Mouse (Mus musculus) MEL (cell line): ENCODE data around the gene Kncn. TPM values are rescaled to one million over a fixed set of nuclear protein-coding genes. Genes with fewer than 3 reads are reported as not detected.

ENCODE experiments used
- DNase-seq: peaks from one replicate; pipeline ENCODE4 v3.0.0; 2011; ENCODE audit warnings: low read depth, low spot score
- H3K27ac ChIP-seq: 2 replicates; pipeline ENCODE4 v1.5.1; 2012; ENCODE audit warnings: low read depth, mild to moderate bottlenecking, control low read depth, low read length, moderate library complexity; ENCODE audit not compliant: control insufficient read depth
- H3K27me3 ChIP-seq, 2 experiments: fragments of 150-350 bp in 1 of 2; sonication (generic) in 1 of 2; 2 replicates each; pipeline ENCODE4 v1.6.1; 2012; ENCODE audit warnings: low read length in 2 of 2, mild to moderate bottlenecking in 2 of 2, improper control_type of control experiment in 1 of 2, moderate library complexity in 1 of 2; ENCODE audit not compliant: insufficient read depth in 2 of 2, control insufficient read depth in 1 of 2
- H3K36me3 ChIP-seq, 2 experiments: 2 replicates each; pipeline ENCODE4 v1.6.1; 2012 to 2014; ENCODE audit warnings: low read length in 2 of 2, improper control_type of control experiment in 1 of 2, inconsistent platforms in 1 of 2, mild to moderate bottlenecking in 1 of 2; ENCODE audit not compliant: insufficient read depth in 2 of 2, control insufficient read depth in 1 of 2
- H3K4me1 ChIP-seq, 2 experiments: fragments of 150-350 bp in 1 of 2; sonication (generic) in 1 of 2; 2 replicates each; pipeline ENCODE4 v1.6.1; 2012; ENCODE audit warnings: low read length in 2 of 2, improper control_type of control experiment in 1 of 2, mild to moderate bottlenecking in 1 of 2; ENCODE audit not compliant: insufficient read depth in 2 of 2, control insufficient read depth in 1 of 2
- H3K4me3 ChIP-seq, 2 experiments: fragments of 150-350 bp in 1 of 2; sonication (generic) in 1 of 2; 2 replicates each; pipeline ENCODE4 v1.5.1; 2012; ENCODE audit warnings: low read depth in 2 of 2, low read length in 2 of 2, mild to moderate bottlenecking in 2 of 2, moderate library complexity in 2 of 2, control low read depth in 1 of 2, improper control_type of control experiment in 1 of 2; ENCODE audit not compliant: control insufficient read depth in 1 of 2, insufficient read depth in 1 of 2
- H3K79me2 ChIP-seq: 2 replicates; pipeline ENCODE4 v1.6.1; 2012; ENCODE audit warnings: mild to moderate bottlenecking, low read length, moderate library complexity; ENCODE audit not compliant: control insufficient read depth, poor library complexity, insufficient read depth
- H3K9ac ChIP-seq: 2 replicates; pipeline ENCODE4 v1.6.1; 2012; ENCODE audit warnings: low read depth, mild to moderate bottlenecking, control low read depth, low read length, moderate library complexity; ENCODE audit not compliant: control insufficient read depth, poor library complexity, severe bottlenecking
- H3K9me3 ChIP-seq: fragments of 150-350 bp; sonication (generic); replicated peaks from 2 replicates; pipeline ENCODE4 v1.6.1; 2012; ENCODE audit warnings: mild to moderate bottlenecking, low read length, improper control_type of control experiment, moderate library complexity; ENCODE audit not compliant: insufficient read depth
- E2F4 ChIP-seq: IDR thresholded peaks from 2 replicates; pipeline ENCODE4 v1.6.1; 2011; ENCODE audit warnings: low read depth, low read length, improper control_type of control experiment, borderline replicate concordance
- ELF1 ChIP-seq: IDR thresholded peaks from 2 replicates; pipeline ENCODE4 v1.6.1; 2014; ENCODE audit warnings: low read depth, mild to moderate bottlenecking, inconsistent platforms, low read length, improper control_type of control experiment, moderate library complexity
- EP300 ChIP-seq, 2 experiments: IDR thresholded peaks; 2 replicates each; pipeline ENCODE4 v1.6.1; 2011; ENCODE audit warnings: improper control_type of control experiment in 2 of 2, low read length in 2 of 2, low read depth in 1 of 2, mild to moderate bottlenecking in 1 of 2
- ETS1 ChIP-seq: IDR thresholded peaks from 2 replicates; pipeline ENCODE4 v1.6.1; 2012; ENCODE audit warnings: low read depth, mild to moderate bottlenecking, inconsistent platforms, low read length, improper control_type of control experiment, moderate library complexity
- GABPA ChIP-seq: IDR thresholded peaks from 2 replicates; pipeline ENCODE4 v1.6.1; 2012; ENCODE audit warnings: low read depth, mild to moderate bottlenecking, inconsistent platforms, low read length, improper control_type of control experiment, moderate library complexity
- GATA1 ChIP-seq: IDR thresholded peaks from 2 replicates; pipeline ENCODE4 v1.6.1; 2011; ENCODE audit warnings: low read depth, low read length, improper control_type of control experiment
- MAX ChIP-seq: IDR thresholded peaks from 2 replicates; pipeline ENCODE4 v1.6.1; 2011; ENCODE audit warnings: low read length, improper control_type of control experiment
- MEF2A ChIP-seq: IDR thresholded peaks from 2 replicates; pipeline ENCODE4 v1.6.1; 2014; ENCODE audit warnings: low read depth, mild to moderate bottlenecking, inconsistent platforms, low read length, improper control_type of control experiment; ENCODE audit not compliant: poor library complexity, insufficient replicate concordance, severe bottlenecking; ENCODE audit errors: extremely low read depth
- MXI1 ChIP-seq: IDR thresholded peaks from 2 replicates; pipeline ENCODE4 v1.6.1; 2011; ENCODE audit warnings: mild to moderate bottlenecking, low read depth, low read length, improper control_type of control experiment
- MYB ChIP-seq: IDR thresholded peaks from 2 replicates; pipeline ENCODE4 v1.6.1; 2011; ENCODE audit warnings: mild to moderate bottlenecking, low read depth, low read length, improper control_type of control experiment
- MYC ChIP-seq: IDR thresholded peaks from 2 replicates; pipeline ENCODE4 v1.6.1; 2011; ENCODE audit warnings: low read depth, mild to moderate bottlenecking, low read length, improper control_type of control experiment, moderate library complexity
- NRF1 ChIP-seq: IDR thresholded peaks from 2 replicates; pipeline ENCODE4 v1.6.1; 2014; ENCODE audit warnings: low read depth, mild to moderate bottlenecking, inconsistent platforms, low read length, improper control_type of control experiment, moderate library complexity; ENCODE audit not compliant: poor library complexity, insufficient read depth, severe bottlenecking
- POLR2A ChIP-seq, 2 experiments: IDR thresholded peaks; 2 replicates each; pipeline ENCODE4 v1.6.1; 2011 to 2012; ENCODE audit warnings: low read length in 2 of 2, mild to moderate bottlenecking in 2 of 2, control low read depth in 1 of 2, improper control_type of control experiment in 1 of 2, low read depth in 1 of 2, moderate library complexity in 1 of 2; ENCODE audit not compliant: control insufficient read depth in 1 of 2, insufficient read depth in 1 of 2, poor library complexity in 1 of 2
- POLR2AphosphoS5 ChIP-seq: IDR thresholded peaks from 2 replicates; pipeline ENCODE4 v1.6.1; 2012; ENCODE audit warnings: low read depth, borderline replicate concordance, mild to moderate bottlenecking, inconsistent platforms, low read length, moderate library complexity, mixed read lengths
- SMC3 ChIP-seq: IDR thresholded peaks from 2 replicates; pipeline ENCODE4 v1.6.1; 2011; ENCODE audit warnings: low read depth, low read length, improper control_type of control experiment
- TAL1 ChIP-seq: IDR thresholded peaks from 2 replicates; pipeline ENCODE4 v1.6.1; 2012; ENCODE audit warnings: mild to moderate bottlenecking, inconsistent platforms, low read length, moderate library complexity, mixed read lengths
- TBP ChIP-seq: IDR thresholded peaks from 2 replicates; pipeline ENCODE4 v1.8.0; 2011; ENCODE audit warnings: low read depth, low read length, improper control_type of control experiment
- UBTF ChIP-seq: IDR thresholded peaks from 2 replicates; pipeline ENCODE4 v1.6.1; 2012; ENCODE audit warnings: low read depth, mild to moderate bottlenecking, inconsistent platforms, low read length, improper control_type of control experiment, moderate library complexity, borderline replicate concordance; ENCODE audit not compliant: insufficient read depth
- USF2 ChIP-seq, 2 experiments: IDR thresholded peaks; 2 replicates each; pipeline ENCODE4 v1.6.1; 2011 to 2012; ENCODE audit warnings: improper control_type of control experiment in 2 of 2, low read length in 2 of 2, borderline replicate concordance in 1 of 2, inconsistent platforms in 1 of 2, low read depth in 1 of 2, mild to moderate bottlenecking in 1 of 2; ENCODE audit not compliant: insufficient read depth in 1 of 2
- ZNF384 ChIP-seq: IDR thresholded peaks from 2 replicates; pipeline ENCODE4 v1.6.1; 2012; ENCODE audit warnings: low read depth, mild to moderate bottlenecking, inconsistent platforms, low read length, improper control_type of control experiment
- polyA plus RNA-seq, 2 experiments: library from polyadenylated mRNA; stranded (reverse) in 1 of 2; unstranded in 1 of 2; fragments of >175 nt in 1 of 2; fragments of >200 nt in 1 of 2; gene quantifications; 2 replicates each; pipeline versions ENCODE4 v1.2.1 to v1.2.4; 2012; ENCODE audit warnings: low replicate concordance in 2 of 2, low read depth in 1 of 2; ENCODE audit not compliant: insufficient read length in 2 of 2, insufficient read depth in 1 of 2, missing spikeins in 1 of 2
- total RNA-seq: library from RNA; depleted of rRNA; stranded (reverse); fragments of 300-350 nt; gene quantifications from 2 replicates; pipeline ENCODE4 v1.2.3, GENCODE M21; 2012

The Kncn gene
- total and polyA plus RNA-seq, 3 experiments = not detected

GRCm38 (mm10) chr4:115838696-115839641 lies 45.2 kb upstream of the Kncn start, which contains the start of gene Mknk1 (continued):
- TF ChIP-seq MYC (peak; percentile 83), MYB (no peak), TAL1 (no peak), ETS1 (peak; percentile 18; the same call in 1 of the 2 replicates), MXI1 (peak; percentile 95), GABPA (no peak), E2F4 (no peak), ZNF384 (no peak), POLR2A (IDR thresholded peaks at IDR 0.05; ENCODE audit: control insufficient read depth in 1 of 2, insufficient read depth in 1 of 2, low read depth in 1 of 2, low read length in 2 of 2, poor library complexity in 1 of 2) (peak; percentile 68 to 94), ELF1 (peak; percentile 89), GATA1 (no peak), MEF2A (no peak), SMC3 (no peak), EP300 (IDR thresholded peaks at IDR 0.05; ENCODE audit: low read depth in 1 of 2, low read length in 2 of 2) (no peak), POLR2AphosphoS5 (no peak), MAX (peak; percentile 94), UBTF (no peak), USF2 (IDR thresholded peaks at IDR 0.05; ENCODE audit: borderline replicate concordance in 1 of 2, insufficient read depth in 1 of 2, low read depth in 1 of 2, low read length in 2 of 2) (0 out of 4 replicates have a peak, but pooled peaks of 1 of the 2 experiments have one; percentile 31)
- TF ChIP-seq, all 39 proteins: peak for 17

- Histone ChIP-seq H3K27ac (no peak overlapping the region), H3K27me3 (no peaks in the 10 kb centered on the region), H3K9ac (peak overlapping the region; percentile 68), H3K79me2 (peaks cover 16% of the 10 kb centered on the region), H3K36me3 (peaks cover 0 to 13% of the 10 kb centered on the region in 2 experiments; a peak in 2 of 4 replicates), H3K4me3 (peak overlapping the region; percentile 69 to 77), H3K4me1 (peaks cover 5 to 24% of the 10 kb centered on the region in 2 experiments; a peak in 3 of 4 replicates), H3K9me3 (no peaks in the 10 kb centered on the region)
- no peak for DNase-seq
- no peak for TF ChIP-seq TBP
- TF ChIP-seq MYB = no peak
- TF ChIP-seq NRF1 = no peak
Observed at GRCm38 (mm10) chr4:115839956-115840355, 44.2 kb upstream of the Kncn start.
